Mouse (Mus musculus) layer of hippocampus, adult 9-10 months (tissue): Measurements from ENCODE around the gene Nr4a1.
A peak's percentile ranks its signal among the peaks of the same experiment; 100 is the strongest.

ENCODE experiments used
- DNase-seq: peaks from one replicate; pipeline ENCODE4 v3.0.0; 2022; ENCODE audit warnings: low spot score

The Nr4a1 gene

DNA sequence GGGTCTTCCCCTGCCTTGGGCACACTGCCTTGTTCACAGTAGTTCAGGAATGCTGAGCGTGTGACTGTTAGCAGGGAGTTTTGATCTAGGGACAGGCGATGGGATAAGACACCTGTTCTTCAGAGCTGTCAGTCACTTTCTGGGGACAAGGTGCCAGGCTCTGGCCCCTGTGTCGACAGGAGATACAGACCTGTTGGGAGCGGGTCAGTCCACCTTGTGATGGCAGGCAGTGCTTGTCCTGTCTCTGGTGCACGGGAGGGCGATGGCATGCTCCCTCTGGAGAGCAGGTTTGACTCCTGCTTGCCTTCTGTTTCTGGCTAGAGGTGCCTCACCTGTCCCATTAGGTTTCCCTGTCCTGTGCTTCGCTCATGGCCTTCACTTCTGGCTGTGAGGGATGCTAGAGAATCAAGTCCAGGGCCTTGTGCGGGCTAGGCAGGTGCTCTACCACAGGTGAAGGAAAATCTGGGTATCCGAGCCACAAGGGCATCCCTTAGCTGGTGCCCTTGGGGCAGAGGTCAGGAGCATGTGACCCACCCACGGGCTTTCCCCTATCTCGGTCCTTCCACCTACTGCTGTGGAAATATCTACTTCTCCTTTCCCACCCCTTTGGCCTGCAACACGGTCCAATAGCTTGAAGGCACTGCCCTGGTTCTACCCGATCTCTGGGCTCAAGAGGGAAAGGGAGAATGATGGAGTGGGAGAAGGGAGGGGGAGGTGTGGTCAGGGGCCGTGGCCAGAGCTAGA lies 2.6 kb downstream of the Nr4a1 start:
- no peak for DNase-seq

DNA sequence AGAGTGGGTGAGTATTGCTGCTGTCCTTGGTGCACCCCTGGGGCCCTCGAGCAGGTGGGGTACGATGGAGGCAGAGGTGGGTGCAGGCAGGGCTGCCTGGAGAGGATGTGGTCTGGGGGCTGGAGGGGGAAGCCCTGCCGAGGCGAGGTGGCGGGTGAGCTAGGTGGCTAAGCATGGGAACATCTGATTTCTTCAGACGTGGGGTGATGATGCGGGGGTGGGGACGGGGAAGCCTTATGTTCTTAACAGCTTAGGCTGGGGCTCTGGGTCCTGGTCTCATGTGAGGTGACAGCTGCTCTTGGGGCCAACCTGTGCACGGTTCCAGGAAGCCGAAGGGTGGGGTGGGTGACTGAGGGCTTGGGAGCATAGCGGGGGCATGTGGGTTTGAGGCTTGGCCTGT lies 4.4 kb downstream of the Nr4a1 start:
- no peak for DNase-seq

DNA sequence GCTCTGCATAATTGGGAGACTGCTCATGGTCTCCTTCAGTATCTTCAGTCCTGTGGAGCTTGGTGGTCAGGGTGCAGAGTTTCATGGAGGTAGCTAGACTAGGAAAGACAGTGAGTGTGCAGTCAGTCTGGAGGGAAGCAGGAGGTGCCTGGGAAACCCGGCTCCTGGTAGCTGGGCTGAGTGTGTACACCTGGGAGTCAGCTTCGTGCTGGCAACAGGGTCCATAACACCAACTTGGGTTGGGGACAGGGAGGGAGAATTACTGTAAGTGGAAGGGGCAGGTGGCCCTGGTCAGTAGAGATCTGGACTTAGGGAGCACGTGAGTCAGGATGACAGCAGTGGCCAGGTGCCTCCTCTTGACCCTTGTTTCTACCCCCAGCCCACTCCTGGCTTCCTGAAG lies 5.9 kb downstream of the Nr4a1 start:
- DNase-seq, result no peak

DNA sequence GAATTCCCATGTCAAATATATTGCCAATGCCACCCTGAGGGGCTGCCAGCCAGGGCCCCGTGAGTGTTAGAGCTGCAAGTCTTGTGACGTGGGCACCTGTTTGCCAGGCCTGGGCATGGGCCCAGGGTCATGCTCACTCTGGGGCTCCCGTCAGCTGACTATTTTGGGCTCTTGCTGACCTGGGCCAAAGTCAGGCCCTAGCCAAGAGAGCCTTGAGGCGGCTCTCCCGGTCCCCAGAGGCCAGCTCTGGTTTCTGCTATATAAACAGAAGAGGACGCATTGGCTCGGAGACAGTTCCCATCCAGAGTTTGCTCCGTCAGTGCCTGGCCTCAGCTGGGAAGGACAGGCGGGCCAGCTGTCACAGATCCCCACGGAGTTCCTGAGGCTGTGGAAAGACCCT lies 6.3 kb downstream of the Nr4a1 start:
- DNase-seq, result no peak

DNA sequence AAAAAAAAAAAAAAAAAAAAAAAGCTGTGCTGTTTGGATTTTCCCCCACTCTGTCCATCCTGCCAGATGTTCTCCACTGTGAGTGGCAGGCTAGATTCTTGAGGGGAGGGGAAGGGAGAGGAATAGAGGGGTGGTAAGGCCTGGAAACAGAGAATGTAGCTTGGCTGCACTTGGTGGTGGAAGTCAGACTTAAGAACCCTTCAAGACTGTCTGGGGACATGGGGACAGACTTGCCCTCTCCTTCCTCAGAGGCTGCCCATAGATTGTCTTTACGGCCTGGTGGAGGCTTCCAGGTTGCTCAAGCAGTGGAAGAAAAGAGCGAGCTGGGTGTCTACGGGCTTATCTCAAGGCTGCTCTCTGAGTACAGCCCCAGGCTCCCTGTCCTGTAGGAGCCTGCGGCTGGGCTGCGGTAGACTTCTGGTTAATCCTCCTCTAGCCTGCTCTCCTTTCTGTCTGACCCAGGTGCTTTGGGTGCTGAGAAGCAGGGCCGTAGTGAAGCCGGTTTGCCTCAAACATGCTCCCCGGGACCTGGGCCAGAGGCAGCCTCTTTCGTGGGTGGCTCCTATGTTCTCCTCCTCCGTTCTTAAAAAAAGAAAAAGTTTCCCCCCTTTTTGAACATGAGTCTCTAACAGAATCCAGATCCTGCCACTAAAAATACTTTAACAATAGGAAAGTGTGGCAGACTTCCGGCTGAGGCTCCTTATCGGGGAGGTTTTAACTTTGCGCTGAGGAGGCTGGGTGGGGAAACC lies 7.0 kb downstream of the Nr4a1 start:
- DNase-seq, result no peak

DNA sequence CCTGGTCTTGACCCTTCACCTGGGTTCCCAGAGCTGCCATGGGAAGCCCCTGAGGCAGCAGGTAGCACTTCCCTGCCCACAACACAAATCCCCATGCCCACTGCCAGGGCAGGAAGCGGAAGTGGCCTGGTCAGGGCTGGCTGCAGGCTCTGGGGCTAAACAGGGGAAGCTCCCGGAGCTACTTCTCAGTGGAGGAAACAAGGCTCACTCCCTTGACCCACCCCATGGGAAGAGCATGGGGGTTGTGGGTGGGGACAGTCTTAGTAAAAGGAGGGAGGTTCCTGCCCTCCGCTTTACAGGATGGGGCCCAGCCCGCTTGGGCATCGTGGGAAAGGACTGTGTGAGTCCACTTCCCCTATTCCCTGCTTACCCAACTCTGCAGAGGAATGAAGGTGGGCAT lies 8.4 kb downstream of the Nr4a1 start:
- DNase-seq, result no peak

DNA sequence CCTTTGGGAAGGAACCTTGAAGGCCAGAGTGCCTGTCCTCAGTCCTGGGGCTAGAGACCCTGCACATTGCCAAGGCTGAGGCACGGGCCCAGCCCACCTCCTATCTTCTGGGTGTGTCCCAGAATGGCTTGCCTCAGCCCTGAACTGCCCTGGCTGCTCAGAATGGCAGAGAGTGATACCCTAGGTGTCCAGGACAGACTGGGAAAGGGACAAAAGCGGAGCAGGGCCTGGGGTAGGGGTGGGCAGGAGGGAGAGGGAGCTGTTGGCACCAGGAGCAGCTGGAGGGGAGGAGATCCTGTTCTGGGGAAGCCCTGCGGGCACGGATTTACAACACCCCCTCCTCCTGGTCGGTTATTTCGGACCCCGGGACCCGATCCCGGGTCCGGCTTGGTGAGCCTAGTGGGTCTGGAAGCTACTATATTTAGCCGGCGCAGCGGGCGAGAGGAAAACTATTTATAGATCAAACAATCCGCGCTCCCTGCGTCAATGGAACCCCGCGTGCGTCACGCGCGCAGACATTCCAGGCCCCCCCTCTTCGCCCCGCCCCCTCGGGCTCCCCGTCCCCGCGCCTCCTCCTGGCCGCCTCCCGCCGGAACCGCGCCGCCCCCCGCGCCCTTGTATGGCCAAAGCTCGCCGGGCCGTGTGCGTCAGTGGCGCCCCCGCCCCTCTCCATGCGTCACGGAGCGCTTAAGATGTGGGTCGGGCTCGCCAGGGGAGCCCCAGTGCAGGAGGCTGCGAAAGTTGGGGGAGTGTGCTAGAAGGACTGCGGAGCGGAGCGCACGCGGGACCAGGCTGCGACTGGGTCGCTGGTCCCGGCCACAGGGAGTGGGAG lies 12.3 kb downstream of the Nr4a1 start:
- DNase-seq, result peak; percentile 57

DNA sequence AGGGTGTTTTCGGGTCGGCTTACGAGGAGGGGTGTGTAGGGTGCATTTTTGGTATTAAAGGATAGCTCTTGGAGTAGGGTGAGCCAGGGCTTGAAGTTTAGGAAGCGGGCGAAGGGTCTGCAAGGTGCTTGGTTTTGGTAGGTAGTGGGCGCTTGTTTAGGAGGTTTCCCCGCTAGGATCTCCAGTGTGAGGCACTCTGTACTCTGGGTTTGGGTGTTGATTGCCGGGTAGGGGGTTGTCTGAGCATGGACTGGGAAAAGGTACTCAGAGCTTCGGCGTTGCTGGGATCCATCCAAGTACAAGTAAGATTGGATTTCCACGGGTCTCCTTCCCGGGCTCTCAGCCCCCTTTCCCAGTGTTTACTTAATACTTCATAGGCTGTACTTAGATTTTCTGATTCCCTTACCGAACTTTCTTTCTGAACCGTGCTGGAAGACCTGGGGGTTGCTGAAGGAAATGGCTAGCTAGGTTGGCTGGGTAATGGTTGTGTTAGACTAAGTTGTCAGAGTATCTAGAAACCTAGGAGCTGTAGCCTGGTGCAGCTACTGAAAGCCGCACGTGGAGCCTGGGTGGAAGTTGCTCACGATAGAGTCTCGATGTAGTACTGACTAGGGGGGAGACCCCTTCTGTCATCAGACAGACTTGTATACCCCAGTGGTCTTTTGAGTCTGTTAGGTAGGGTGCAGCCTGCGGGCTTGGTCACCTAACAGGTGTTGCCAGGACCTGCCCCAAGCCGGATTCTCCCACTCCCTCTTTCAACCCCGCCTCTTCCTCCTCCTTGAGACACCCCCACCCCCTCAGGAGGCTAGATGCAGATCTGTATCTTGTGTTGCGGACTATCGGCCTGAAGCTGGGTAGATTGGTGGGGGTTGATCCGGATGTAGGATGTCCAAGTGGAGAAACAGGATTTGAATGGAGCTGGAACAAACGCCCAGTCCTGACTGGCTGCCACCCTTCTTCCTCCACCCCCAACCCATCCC lies 13.3 kb downstream of the Nr4a1 start:
- DNase-seq, result no peak

DNA sequence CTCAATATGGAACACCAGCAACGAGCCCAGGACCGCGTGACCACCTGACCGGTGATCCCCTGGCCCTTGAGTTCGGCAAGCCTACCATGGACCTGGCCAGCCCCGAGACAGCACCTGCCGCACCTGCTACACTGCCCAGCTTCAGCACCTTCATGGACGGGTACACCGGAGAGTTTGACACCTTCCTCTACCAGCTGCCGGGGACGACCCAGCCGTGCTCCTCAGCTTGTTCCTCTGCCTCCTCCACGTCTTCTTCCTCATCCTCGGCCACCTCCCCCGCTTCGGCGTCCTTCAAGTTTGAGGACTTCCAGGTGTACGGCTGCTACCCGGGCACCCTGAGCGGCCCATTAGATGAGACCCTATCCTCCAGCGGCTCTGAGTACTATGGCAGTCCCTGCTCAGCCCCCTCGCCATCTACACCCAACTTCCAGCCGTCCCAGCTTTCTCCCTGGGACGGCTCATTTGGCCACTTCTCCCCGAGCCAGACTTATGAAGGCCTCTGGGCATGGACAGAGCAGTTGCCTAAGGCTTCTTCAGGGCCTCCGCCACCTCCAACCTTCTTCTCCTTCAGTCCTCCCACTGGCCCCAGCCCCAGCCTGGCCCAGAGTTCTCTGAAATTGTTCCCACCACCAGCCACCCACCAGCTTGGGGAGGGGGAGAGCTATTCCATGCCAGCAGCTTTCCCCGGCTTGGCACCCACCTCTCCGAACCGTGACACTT lies 16.2 kb downstream of the Nr4a1 start:
- DNase-seq, result no peak

DNA sequence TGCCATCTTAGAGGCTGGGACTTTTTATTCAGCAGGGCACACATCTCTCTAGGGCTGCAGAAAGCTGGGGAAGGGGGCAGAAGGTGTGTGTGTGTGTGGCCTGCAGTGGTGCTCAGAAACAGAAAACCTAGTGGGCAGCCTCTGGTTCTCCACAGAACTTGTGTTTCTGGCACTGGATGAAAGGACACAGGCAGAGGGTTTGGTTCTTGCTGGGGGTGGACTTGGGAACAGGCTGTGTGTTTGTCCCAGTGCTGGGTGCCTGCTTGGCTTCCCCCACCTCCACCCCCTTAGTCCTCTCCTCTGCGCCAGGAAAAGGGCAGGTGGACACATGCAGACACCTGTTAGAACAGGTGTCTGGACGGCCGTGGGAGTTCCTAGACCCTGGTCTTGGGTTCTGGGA lies 17.0 kb downstream of the Nr4a1 start:
- no peak for DNase-seq

DNA sequence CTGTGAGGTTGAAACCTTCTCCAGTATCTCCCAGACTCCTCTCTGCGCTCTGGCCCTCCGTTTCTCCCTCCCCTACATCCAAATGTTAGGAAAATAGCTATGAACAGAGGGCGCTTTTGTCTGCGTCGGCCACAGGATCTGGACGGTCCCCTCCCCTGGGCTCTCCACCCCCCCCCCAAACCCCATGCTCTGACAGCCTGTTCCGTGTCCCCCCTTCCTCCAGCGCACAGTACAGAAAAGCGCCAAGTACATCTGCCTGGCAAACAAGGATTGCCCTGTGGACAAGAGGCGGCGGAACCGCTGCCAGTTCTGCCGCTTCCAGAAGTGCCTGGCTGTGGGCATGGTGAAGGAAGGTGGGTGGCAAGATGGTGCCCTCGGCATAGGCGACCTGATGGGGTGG lies 17.4 kb downstream of the Nr4a1 start:
- DNase-seq, result no peak

DNA sequence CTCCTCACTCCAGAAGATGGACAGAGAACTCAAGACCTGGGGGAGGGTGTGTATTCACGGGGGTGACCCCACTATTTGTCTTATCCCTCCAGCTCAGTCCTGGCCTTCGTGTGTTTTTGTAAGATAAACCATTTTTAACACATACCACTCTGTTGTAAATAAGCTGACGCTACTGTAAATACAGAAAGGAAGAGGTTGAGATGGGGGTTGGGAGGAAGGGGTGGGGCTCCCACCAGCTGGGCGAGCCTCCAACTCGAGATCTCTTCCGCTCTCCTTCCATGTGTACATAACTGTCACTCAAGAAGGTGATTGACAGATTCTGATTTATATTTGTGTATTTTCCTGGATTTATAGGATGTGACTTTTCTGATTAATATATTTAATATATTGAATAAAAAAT lies 20.3 kb downstream of the Nr4a1 start:
- no peak for DNase-seq

DNA sequence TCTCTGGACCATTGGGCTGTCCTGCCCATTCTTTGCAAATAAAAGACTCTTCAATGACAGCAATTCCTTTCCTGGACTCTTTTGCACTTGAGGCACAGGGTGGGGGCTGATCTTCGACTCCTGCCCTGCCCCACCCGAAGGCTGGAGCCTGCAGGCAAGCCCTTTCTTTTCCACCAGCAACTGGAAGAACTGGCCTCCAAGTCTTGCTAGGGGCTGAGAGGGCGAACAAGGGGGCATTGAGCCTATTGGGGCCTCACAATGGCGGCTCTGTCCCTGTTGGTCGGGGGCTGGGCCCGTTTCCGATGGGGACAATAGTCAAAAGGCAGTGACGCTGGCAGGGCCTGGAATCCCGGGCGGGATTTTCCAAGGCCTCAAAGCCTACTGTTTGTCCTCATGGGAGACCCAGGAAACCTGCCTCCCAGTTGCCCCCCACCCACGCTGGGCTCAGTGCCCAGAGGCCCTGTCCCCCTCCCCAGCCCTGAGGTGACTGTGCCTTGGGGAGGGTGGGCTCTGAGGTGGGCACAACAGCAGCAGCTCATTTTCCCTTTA lies 23.4 kb downstream of the Nr4a1 start:
- DNase-seq, result no peak

DNA sequence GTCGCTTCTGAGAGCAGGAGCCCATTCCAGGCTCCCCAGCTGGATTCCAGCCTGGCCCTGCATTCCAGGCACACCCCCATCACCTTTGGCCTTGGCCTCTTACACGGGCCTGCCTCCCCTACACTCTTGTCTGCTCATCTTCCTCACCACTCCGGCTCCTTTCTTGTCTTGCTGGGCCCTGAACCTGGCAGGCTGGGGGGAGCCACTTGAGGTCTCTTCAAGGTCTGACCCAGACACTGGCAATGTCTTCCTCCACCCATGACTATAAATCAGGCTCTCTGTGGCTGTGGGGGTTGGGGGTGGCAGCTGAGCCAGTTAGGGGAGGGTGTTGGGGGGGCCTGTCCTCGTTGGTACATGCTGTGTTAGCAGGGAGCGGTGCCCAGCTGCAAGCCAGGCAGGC lies 24.5 kb downstream of the Nr4a1 start:
- no peak for DNase-seq

DNA sequence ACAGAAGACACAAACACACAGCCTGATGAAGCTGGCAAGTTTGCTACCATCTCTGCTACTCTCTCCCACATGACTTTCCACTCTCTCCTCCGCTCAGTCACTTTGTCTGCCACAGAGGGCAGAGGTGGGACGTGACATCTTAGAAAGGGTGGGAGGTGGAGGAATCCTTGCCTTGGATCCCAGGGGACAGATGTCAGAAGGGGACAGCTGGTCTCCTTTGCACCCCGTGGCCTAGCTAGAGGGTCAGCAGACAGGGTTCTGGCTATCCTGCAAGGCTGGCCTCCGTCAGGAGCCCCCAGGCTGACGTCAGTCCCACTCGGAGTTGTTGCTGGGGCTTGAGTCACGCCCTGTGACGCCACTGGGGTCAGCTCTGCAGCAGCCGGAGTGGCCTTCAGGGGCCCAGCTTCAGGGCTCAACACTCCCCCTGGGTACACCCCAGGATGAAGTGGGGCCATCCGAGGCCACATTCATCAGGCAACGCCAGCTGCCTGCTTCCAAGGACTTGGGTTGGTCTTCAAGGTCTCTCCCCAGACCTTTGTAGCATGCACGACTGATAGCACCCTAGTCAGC lies 25.4 kb downstream of the Nr4a1 start:
- no peak for DNase-seq

DNA sequence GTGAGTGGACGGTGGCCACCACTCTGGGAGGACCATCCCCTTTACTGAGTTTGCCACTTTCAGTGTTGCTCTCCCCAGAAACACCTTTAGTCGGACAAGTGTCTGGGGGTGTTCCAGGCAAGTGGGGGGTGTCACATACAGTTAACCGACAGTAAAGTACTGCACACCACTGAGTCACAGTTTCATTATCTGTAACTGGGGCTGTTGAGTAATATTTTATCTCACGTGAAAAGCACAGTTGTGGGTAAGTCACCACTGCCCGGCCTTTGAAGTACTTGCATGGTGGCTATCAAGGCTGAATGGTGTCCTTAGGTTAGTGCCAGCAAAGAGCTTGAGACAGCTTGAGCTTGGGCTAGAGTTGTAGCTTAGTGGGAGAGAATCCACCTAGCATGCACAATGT lies 28.4 kb downstream of the Nr4a1 start:
- DNase-seq, result no peak

DNA sequence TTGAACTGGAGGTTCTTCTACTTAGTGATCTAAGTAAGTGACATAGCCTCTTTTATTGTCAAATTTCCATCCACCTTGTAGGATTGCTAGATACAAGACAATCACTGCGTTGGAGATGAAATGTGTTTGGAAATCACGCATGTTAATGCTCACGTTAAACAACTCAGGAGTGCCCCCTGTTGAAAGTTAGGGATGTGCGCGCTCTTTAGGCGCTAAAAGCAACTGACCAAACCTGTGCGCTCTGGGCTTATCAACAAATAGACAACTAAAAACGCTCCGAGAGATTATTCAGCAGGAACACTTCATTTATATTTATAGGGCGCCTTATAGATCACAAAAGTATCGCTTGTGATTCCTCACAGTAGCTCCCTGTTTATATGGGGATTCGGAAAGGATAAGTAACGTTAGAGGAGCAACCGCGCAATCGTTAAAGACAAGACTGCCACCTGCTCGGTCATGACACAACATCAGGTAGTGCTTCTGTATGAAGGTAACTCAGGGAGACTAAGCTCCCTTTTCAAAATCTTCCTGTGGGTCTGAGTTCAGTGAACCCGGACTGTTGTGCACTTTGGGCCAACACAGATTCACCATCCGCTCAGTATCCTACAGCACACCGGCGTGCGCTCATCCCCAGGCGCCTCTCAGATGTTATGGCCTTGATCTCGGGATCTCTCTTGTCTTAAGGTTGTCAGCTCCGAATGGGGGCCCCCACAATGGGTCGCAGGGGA lies 29.3 kb downstream of the Nr4a1 start:
- DNase-seq, result peak; percentile 77

DNA sequence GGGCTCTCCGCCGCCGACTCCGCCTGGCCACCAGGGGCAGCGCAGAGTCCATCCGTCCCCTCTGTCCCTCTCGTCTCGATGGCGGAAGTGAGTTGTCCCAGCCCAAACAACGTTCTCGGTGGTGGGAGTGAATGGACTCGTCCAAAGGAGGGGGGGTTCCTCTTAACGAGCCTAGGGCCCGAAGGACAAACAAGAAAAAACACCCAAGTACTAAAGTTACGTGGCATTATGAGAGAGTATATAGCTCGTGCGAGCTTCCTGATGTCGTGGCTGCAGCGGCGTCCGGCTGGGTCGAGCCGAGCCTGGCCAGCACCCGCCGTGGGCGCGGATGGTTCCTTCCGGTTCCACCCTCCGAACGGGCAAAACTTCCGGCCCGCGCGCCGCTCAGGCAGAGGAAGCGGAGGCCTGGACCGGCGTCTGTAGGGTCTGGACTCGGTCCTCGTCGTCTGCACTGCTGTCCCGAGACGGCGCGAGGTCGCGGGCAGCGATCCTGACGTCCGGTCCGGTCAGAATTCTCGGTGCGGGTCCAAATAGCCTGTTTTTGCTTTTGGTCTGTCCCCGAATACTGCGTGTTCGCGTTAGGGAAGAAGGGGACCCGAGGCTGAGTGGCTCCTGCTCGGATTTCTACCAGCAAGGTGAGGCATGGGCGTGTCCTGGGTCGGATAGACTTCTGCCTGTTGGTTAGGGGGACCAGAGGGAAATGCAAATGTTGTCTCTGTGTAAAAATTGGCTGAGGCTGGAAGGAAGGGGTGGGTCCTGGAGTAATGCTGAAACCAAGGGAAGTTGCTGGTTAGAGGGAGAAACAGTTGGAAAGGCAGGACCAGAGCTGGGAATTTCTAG lies 30.1 kb downstream of the Nr4a1 start, which contains the start of gene Atg101:
Gene Atg101 (plus strand): TSS at position 362 of the 840 bp plus-strand sequence.
- peak; percentile 84 for DNase-seq
